Mouse (Mus musculus) kidney, postnatal 0 days (tissue): ENCODE results near the gene Efcab3. TPM values are rescaled to one million over a fixed set of nuclear protein-coding genes. Genes with fewer than 3 reads are reported as not detected.
"Not testable (repeated sequence)": the region's sequence is repeated elsewhere in the genome, so short reads cannot be mapped to it uniquely, and the experiment has no call there.

Experiments
- ATAC-seq: fragments of 200-750 bp; cut with Nextera tagmentation; replicated peaks from 2 replicates; pipeline ENCODE4 v1.8.0; 2017; ENCODE audit warnings: low read depth, moderate number of reproducible peaks, moderate TSS enrichment, moderate library complexity; ENCODE audit not compliant: low FRiP score
- DNase-seq: peaks from one replicate; pipeline ENCODE4 v3.0.0-alpha.2; 2016; ENCODE audit warnings: low spot score
- H3K27ac ChIP-seq: fragments of 300-500 bp; sonication (generic); 2 replicates; pipeline ENCODE4 v1.5.1; 2014; ENCODE audit warnings: mild to moderate bottlenecking
- H3K27me3 ChIP-seq: fragments of 300-500 bp; sonication (generic); 2 replicates; pipeline ENCODE4 v1.6.1; 2014; ENCODE audit warnings: low read length, mixed read lengths; ENCODE audit not compliant: insufficient read depth
- H3K36me3 ChIP-seq: fragments of 300-500 bp; sonication (generic); 2 replicates; pipeline ENCODE4 v1.6.1; 2014; ENCODE audit warnings: low read length, mixed read lengths; ENCODE audit not compliant: insufficient read depth
- H3K4me1 ChIP-seq: fragments of 300-500 bp; sonication (generic); replicated peaks from 2 replicates; pipeline ENCODE4 v1.6.1; 2014; ENCODE audit warnings: antibody characterized with exemption, low read length, mixed read lengths; ENCODE audit not compliant: insufficient read depth
- H3K4me2 ChIP-seq: fragments of 300-500 bp; sonication (generic); 2 replicates; pipeline ENCODE4 v1.6.1; 2014; ENCODE audit warnings: mild to moderate bottlenecking, low read length, moderate library complexity, mixed read lengths
- H3K4me3 ChIP-seq: fragments of 300-500 bp; sonication (generic); replicated peaks from 2 replicates; pipeline ENCODE4 v1.5.1; 2014; ENCODE audit warnings: low read depth, low read length
- H3K9ac ChIP-seq: fragments of 300-500 bp; sonication (generic); 2 replicates; pipeline ENCODE4 v1.6.1; 2014; ENCODE audit warnings: low read depth, low read length
- H3K9me3 ChIP-seq: fragments of 300-500 bp; sonication (generic); replicated peaks from 2 replicates; pipeline ENCODE4 v1.6.1; 2016; ENCODE audit warnings: low read length, inconsistent platforms, mixed read lengths
- CTCF ChIP-seq: IDR thresholded peaks from 2 replicates; pipeline ENCODE4 v1.5.1; 2016; ENCODE audit warnings: antibody characterized with exemption, low read depth, mild to moderate bottlenecking, moderate library complexity
- WGBS: fragments of 180-500 bp; shearing (Covaris S2); extraction: QIAGEN DNeasy Blood & Tissue Kit; methylation state at CpG from one replicate; pipeline ENCODE4 v1.1.7; 2014; 5-methylcytosine and 5-hydroxymethylcytosine counted together
- polyA plus RNA-seq: library from polyadenylated mRNA; unstranded; fragments of >200 nt; fragmentation: Nextera tagmentation; extraction: Ambion mirVana; gene quantifications from 2 replicates; pipeline ENCODE4 v1.2.1, GENCODE M21; 2015

The Efcab3 gene
- polyA plus RNA-seq: not detected in 2 replicates

DNA sequence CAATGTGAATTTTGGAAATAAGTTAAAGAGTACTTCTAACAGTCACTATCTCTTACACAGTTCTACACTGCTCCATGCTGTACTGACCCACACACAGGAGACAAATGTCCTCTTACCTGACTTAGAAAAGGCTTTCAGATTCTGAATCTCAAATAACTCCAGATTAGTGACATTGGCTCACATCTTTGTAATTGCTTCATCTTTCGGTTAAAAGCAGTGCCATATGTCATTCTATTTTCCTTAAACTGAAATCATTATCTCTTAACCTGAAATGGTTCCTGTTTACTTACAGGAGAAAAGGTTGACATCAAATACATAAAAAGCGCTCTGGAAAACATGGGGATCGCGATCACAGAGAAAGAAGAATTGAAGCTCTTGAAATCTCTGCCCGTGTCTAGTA is at the start of gene Efcab3:
Gene Efcab3 (plus strand): TSS at position 301 of the 400 bp plus-strand sequence.
- DNase-seq (no peak), ATAC-seq (no peak)
- no peaks in the 10 kb centered on the region for H3K9me3 ChIP-seq
- WGBS: 89% methylated on average over 5 of the region's 5 CpGs
- no peak within 1 kb of the TSS for H3K4me3 ChIP-seq
- H3K36me3 ChIP-seq: no peaks in the 10 kb centered on the region
- no peak within 1 kb of the TSS for H3K9ac ChIP-seq
- TF ChIP-seq CTCF: no peak
- no peak within 1 kb of the TSS for H3K27ac ChIP-seq
- no peaks in the 10 kb centered on the region for H3K27me3 ChIP-seq
- H3K4me1 ChIP-seq: no peaks in the 10 kb centered on the region
- no peak within 1 kb of the TSS for H3K4me2 ChIP-seq

GRCm38 (mm10) chr11:105021071-105021470 is 42.3 kb upstream of the Efcab3 start:
- no peaks in the 10 kb centered on the region for H3K4me1 ChIP-seq
- no peak overlapping the region for H3K27ac ChIP-seq
- ATAC-seq (no peak), DNase-seq (peak; percentile 12)
- WGBS: 77% methylated on average over 7 of the region's 7 CpGs
- no peak overlapping the region for H3K4me3 ChIP-seq
- H3K27me3 ChIP-seq: no peaks in the 10 kb centered on the region
- H3K9ac ChIP-seq: no peak overlapping the region
- no peaks in the 10 kb centered on the region for H3K9me3 ChIP-seq
- no peaks in the 10 kb centered on the region for H3K36me3 ChIP-seq
- H3K4me2 ChIP-seq: no peak overlapping the region
- TF ChIP-seq CTCF: peak; percentile 43; the same call in 1 of the 2 replicates

GRCm38 (mm10) chr11:105028744-105029348 is 34.5 kb upstream of the Efcab3 start:
- no peak overlapping the region for H3K9ac ChIP-seq
- H3K4me1 ChIP-seq: no peaks in the 10 kb centered on the region
- no peak overlapping the region for H3K27ac ChIP-seq
- ATAC-seq (no peak), DNase-seq (no peak)
- H3K36me3 ChIP-seq: no peaks in the 10 kb centered on the region
- no peaks in the 10 kb centered on the region for H3K9me3 ChIP-seq
- H3K4me3 ChIP-seq: no peak overlapping the region
- 31% methylated on average over 6 of the region's 6 CpGs for WGBS
- no peak for TF ChIP-seq CTCF
- no peaks in the 10 kb centered on the region for H3K27me3 ChIP-seq
- H3K4me2 ChIP-seq: no peak overlapping the region

- ATAC-seq: no peak
- Histone ChIP-seq H3K4me1 (no peaks in the 10 kb centered on the region), H3K4me2 (no peak overlapping the region), H3K9ac (no peak overlapping the region), H3K27ac (no peak overlapping the region), H3K4me3 (no peak overlapping the region), H3K36me3 (no peaks in the 10 kb centered on the region), H3K9me3 (no peaks in the 10 kb centered on the region), H3K27me3 (no peaks in the 10 kb centered on the region)
- no peak for TF ChIP-seq CTCF
- no peak for DNase-seq
- 81% methylated on average over 8 of the region's 8 CpGs for WGBS
These were observed 33.9 kb upstream of the Efcab3 start for GRCm38 (mm10) chr11:105029525-105029924.

DNA sequence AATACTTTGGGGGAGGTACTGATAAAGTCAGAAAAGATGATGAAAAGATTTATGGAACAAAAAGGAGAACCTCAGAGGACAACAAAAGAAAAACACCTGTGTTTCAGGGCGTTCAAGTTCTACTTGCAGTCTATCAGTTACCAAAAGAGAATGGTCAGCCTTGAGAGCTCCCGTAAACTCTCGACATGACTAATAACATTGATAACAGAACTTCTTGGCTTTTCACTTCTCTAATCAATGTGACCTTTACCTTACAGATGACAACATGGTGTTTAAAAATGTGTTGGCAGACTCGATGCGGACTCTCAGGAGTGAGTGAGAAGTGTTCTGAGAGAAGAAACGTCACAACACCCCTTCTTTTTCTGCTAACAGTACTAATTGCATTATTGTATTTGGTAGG is 33.2 kb upstream of the Efcab3 start:
- TF ChIP-seq CTCF: no peak
- Histone ChIP-seq H3K4me2 (no peak overlapping the region), H3K27me3 (no peaks in the 10 kb centered on the region), H3K4me1 (no peaks in the 10 kb centered on the region), H3K9ac (no peak overlapping the region), H3K27ac (no peak overlapping the region), H3K9me3 (no peaks in the 10 kb centered on the region), H3K4me3 (no peak overlapping the region), H3K36me3 (no peaks in the 10 kb centered on the region)
- ATAC-seq (no peak), DNase-seq (no peak)
- WGBS: 86% methylated on average over 6 of the region's 6 CpGs

DNA sequence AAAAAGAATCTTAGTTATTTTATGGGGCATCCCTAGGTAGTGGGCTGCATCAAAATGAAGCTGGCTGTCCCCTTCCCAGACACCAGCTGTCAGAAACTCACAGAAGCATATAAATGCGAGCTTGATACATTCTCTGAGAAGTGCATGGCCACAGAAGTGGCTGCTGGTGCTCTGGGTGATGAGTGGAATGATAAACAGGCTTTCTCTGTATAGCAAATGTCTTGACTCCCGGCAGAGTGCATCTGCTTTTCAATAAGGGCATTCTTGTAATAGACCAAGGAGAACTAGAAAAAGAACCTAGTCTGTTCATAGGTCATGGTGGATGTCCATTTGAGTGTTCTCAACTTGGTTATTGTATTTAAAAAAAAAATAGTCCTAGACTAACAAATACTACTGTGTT is 32.3 kb upstream of the Efcab3 start:
- DNase-seq (no peak), ATAC-seq (no peak)
- H3K4me3 ChIP-seq: no peak overlapping the region
- H3K27me3 ChIP-seq: no peaks in the 10 kb centered on the region
- no peak overlapping the region for H3K27ac ChIP-seq
- H3K4me1 ChIP-seq: no peaks in the 10 kb centered on the region
- no peaks in the 10 kb centered on the region for H3K36me3 ChIP-seq
- no peak overlapping the region for H3K9ac ChIP-seq
- 77% methylated on average over 2 of the region's 2 CpGs for WGBS
- no peak for TF ChIP-seq CTCF
- no peak overlapping the region for H3K4me2 ChIP-seq
- H3K9me3 ChIP-seq: no peaks in the 10 kb centered on the region

- H3K9me3 ChIP-seq: no peaks in the 10 kb centered on the region
- no peak for DNase-seq
- no peak overlapping the region for H3K27ac ChIP-seq
- H3K36me3 ChIP-seq: no peaks in the 10 kb centered on the region
- ATAC-seq: no peak
- H3K27me3 ChIP-seq: no peaks in the 10 kb centered on the region
- 92% methylated on average over 1 of the region's 1 CpGs for WGBS
- H3K4me2 ChIP-seq: no peak overlapping the region
- TF ChIP-seq CTCF: no peak
- no peaks in the 10 kb centered on the region for H3K4me1 ChIP-seq
- H3K4me3 ChIP-seq: no peak overlapping the region
- no peak overlapping the region for H3K9ac ChIP-seq
These were observed 28.3 kb upstream of the Efcab3 start for GRCm38 (mm10) chr11:105035081-105035480.

DNA sequence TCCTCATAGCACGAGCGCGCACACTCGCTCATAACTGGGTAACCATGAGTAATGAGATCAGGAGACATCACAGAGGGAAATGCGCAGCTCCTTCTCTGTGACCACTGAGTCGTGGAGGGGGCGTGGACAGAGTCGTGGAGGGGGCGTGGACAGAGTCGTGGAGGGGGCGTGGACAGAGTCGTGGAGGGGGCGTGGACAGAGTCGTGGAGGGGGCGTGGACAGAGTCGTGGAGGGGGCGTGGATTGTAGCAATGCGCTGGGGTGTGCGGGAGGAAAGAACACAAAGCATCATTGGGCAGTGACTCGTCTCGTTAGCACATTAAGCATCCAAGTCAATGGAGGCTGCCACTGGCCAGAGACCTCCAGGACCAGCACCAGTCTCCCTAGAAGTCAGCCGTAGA is 49.1 kb downstream of the Efcab3 start:
- not testable (repeated sequence) for H3K4me2 ChIP-seq, H3K9me3 ChIP-seq, H3K36me3 ChIP-seq, H3K4me1 ChIP-seq, H3K9ac ChIP-seq, H3K27me3 ChIP-seq, ATAC-seq, H3K4me3 ChIP-seq, DNase-seq, H3K27ac ChIP-seq
- 74% methylated on average over 20 of the region's 22 CpGs for WGBS
